Mouse (Mus musculus) megakaryocyte, embryonic 14.5 days (primary cell): Measurements from ENCODE around the gene Tmem192. TPM values are rescaled to one million over a fixed set of nuclear protein-coding genes. Genes with fewer than 3 reads are reported as not detected.

ENCODE experiments used
- H3K27me3 ChIP-seq: replicated peaks from 2 replicates; pipeline ENCODE3; 2012; ENCODE audit warnings: inconsistent platforms
- H3K36me3 ChIP-seq: replicated peaks from 2 replicates; pipeline ENCODE3; 2012; ENCODE audit warnings: low read length, inconsistent platforms, mixed read lengths
- H3K4me1 ChIP-seq: 2 replicates; pipeline ENCODE4 v1.6.1; 2012; ENCODE audit warnings: inconsistent platforms
- H3K4me3 ChIP-seq: replicated peaks from 2 replicates; pipeline ENCODE3; 2012; ENCODE audit warnings: moderate library complexity, mild to moderate bottlenecking, inconsistent platforms
- H3K9me3 ChIP-seq: 2 replicates; pipeline ENCODE4 v1.6.1; 2012; ENCODE audit warnings: inconsistent platforms
- FLI1 ChIP-seq: IDR thresholded peaks from 2 replicates; pipeline ENCODE4 v1.6.1; 2012; ENCODE audit warnings: low read length, inconsistent platforms, mixed read lengths
- GATA1 ChIP-seq: IDR thresholded peaks from 3 replicates; pipeline ENCODE4 v1.6.1; 2012; ENCODE audit warnings: mixed read lengths, low read length, inconsistent platforms, borderline replicate concordance
- polyA plus RNA-seq: library from polyadenylated mRNA; stranded (reverse); fragments of >175 nt; gene quantifications from 2 replicates; pipeline ENCODE4 v1.2.3, GENCODE M21; 2012; ENCODE audit warnings: low replicate concordance; ENCODE audit not compliant: insufficient read depth

Tmem192 gene
- polyA plus RNA-seq, 1 experiment, result 32.5 TPM

- TF ChIP-seq FLI1 (no peak), GATA1 (no peak)
- Histone ChIP-seq H3K4me3 (no peak overlapping the region), H3K9me3 (peaks cover 13% of the 10 kb centered on the region), H3K27me3 (peaks cover 3% of the 10 kb centered on the region), H3K36me3 (no peaks in the 10 kb centered on the region), H3K4me1 (0 out of 2 replicates have a peak, but pooled peaks cover 3% of the 10 kb centered on the region)
Measured at GRCm38 (mm10) chr8:64925762-64926161, 21.2 kb upstream of the Tmem192 start.

GRCm38 (mm10) chr8:64926355-64926754 is 20.6 kb upstream of the Tmem192 start:
- H3K27me3 ChIP-seq, result peaks cover 3% of the 10 kb centered on the region
- no peak overlapping the region for H3K4me3 ChIP-seq
- H3K4me1 ChIP-seq, result 0 out of 2 replicates have a peak, but pooled peaks cover under 1% of the 10 kb centered on the region
- H3K36me3 ChIP-seq, result no peaks in the 10 kb centered on the region
- H3K9me3 ChIP-seq, result peaks cover 13% of the 10 kb centered on the region
- TF ChIP-seq FLI1 (no peak), GATA1 (no peak)

GRCm38 (mm10) chr8:64928938-64929337 is 18.0 kb upstream of the Tmem192 start:
- TF ChIP-seq GATA1 (no peak), FLI1 (no peak)
- Histone ChIP-seq H3K4me1 (no peaks in the 10 kb centered on the region), H3K9me3 (peaks cover 13% of the 10 kb centered on the region), H3K27me3 (peaks cover 3% of the 10 kb centered on the region), H3K36me3 (no peaks in the 10 kb centered on the region), H3K4me3 (no peak overlapping the region)

GRCm38 (mm10) chr8:64934997-64935396 is 12.0 kb upstream of the Tmem192 start:
- Histone ChIP-seq H3K27me3 (peaks cover 3% of the 10 kb centered on the region), H3K4me1 (0 out of 2 replicates have a peak, but pooled peaks cover 3% of the 10 kb centered on the region), H3K36me3 (no peaks in the 10 kb centered on the region), H3K9me3 (0 out of 2 replicates have a peak, but pooled peaks cover under 1% of the 10 kb centered on the region), H3K4me3 (no peak overlapping the region)
- TF ChIP-seq GATA1 (no peak), FLI1 (no peak)

GRCm38 (mm10) chr8:64941019-64941418 is 6.0 kb upstream of the Tmem192 start:
- H3K27me3 ChIP-seq, result peaks cover 11% of the 10 kb centered on the region
- peaks cover 9% of the 10 kb centered on the region for H3K9me3 ChIP-seq
- no peaks in the 10 kb centered on the region for H3K36me3 ChIP-seq
- peaks cover 44% of the 10 kb centered on the region for H3K4me1 ChIP-seq
- no peak overlapping the region for H3K4me3 ChIP-seq
- no peak for TF ChIP-seq GATA1
- TF ChIP-seq FLI1, result no peak

GRCm38 (mm10) chr8:64941495-64941894 is 5.5 kb upstream of the Tmem192 start:
- H3K36me3 ChIP-seq, result no peaks in the 10 kb centered on the region
- H3K4me3 ChIP-seq, result peak overlapping the region; percentile 54
- no peak for TF ChIP-seq FLI1
- TF ChIP-seq GATA1, result no peak
- peaks cover 11% of the 10 kb centered on the region for H3K27me3 ChIP-seq
- peaks cover 9% of the 10 kb centered on the region for H3K9me3 ChIP-seq
- H3K4me1 ChIP-seq, result peaks cover 48% of the 10 kb centered on the region

- H3K9me3 ChIP-seq, result peaks cover 9% of the 10 kb centered on the region
- H3K27me3 ChIP-seq, result peaks cover 8% of the 10 kb centered on the region
- H3K4me1 ChIP-seq, result peaks cover 50% of the 10 kb centered on the region
- no peak for TF ChIP-seq GATA1
- TF ChIP-seq FLI1, result no peak
- H3K4me3 ChIP-seq, result no peak overlapping the region
- no peaks in the 10 kb centered on the region for H3K36me3 ChIP-seq
Measured at GRCm38 (mm10) chr8:64942946-64943345, 4.0 kb upstream of the Tmem192 start.

GRCm38 (mm10) chr8:64944831-64945230 is 2.2 kb upstream of the Tmem192 start:
- no peak overlapping the region for H3K4me3 ChIP-seq
- H3K9me3 ChIP-seq, result peaks cover 9% of the 10 kb centered on the region
- TF ChIP-seq GATA1 (no peak), FLI1 (no peak)
- H3K36me3 ChIP-seq, result peaks cover under 1% of the 10 kb centered on the region
- peaks cover 8% of the 10 kb centered on the region for H3K27me3 ChIP-seq
- peaks cover 54% of the 10 kb centered on the region for H3K4me1 ChIP-seq

GRCm38 (mm10) chr8:64945606-64946005 is 1.4 kb upstream of the Tmem192 start:
- no peak for TF ChIP-seq GATA1
- Histone ChIP-seq H3K4me3 (peak overlapping the region; percentile 76), H3K36me3 (peaks cover 2% of the 10 kb centered on the region)

GRCm38 (mm10) chr8:64946441-64946819 is 555 bp upstream of the Tmem192 start:
- H3K4me1 ChIP-seq, result peaks cover 53% of the 10 kb centered on the region
- H3K9me3 ChIP-seq, result no peaks in the 10 kb centered on the region
- peaks cover 2% of the 10 kb centered on the region for H3K36me3 ChIP-seq
- peaks cover 8% of the 10 kb centered on the region for H3K27me3 ChIP-seq
- H3K4me3 ChIP-seq, result peak overlapping the region; percentile 98
- TF ChIP-seq FLI1 (no peak), GATA1 (no peak)

More at GRCm38 (mm10) chr8:64945606-64946005, 1.4 kb upstream of the Tmem192 start:
- Histone ChIP-seq H3K27me3 (peaks cover 8% of the 10 kb centered on the region), H3K4me1 (peaks cover 54% of the 10 kb centered on the region), H3K9me3 (peaks cover 2% of the 10 kb centered on the region)

- H3K9me3 ChIP-seq, result peaks cover 4% of the 10 kb centered on the region; the same call in 1 of the 2 replicates
- peaks cover 2% of the 10 kb centered on the region for H3K36me3 ChIP-seq
- peak overlapping the region; percentile 98 for H3K4me3 ChIP-seq
- H3K4me1 ChIP-seq, result peaks cover 44% of the 10 kb centered on the region
- TF ChIP-seq FLI1 (no peak), GATA1 (no peak)
- peaks cover 6% of the 10 kb centered on the region for H3K27me3 ChIP-seq
Measured at GRCm38 (mm10) chr8:64947698-64948034, 681 bp downstream of the Tmem192 start.
